Comparison of ENCODE assay signal across 18 mouse cellular contexts in the genomic region with DNA sequence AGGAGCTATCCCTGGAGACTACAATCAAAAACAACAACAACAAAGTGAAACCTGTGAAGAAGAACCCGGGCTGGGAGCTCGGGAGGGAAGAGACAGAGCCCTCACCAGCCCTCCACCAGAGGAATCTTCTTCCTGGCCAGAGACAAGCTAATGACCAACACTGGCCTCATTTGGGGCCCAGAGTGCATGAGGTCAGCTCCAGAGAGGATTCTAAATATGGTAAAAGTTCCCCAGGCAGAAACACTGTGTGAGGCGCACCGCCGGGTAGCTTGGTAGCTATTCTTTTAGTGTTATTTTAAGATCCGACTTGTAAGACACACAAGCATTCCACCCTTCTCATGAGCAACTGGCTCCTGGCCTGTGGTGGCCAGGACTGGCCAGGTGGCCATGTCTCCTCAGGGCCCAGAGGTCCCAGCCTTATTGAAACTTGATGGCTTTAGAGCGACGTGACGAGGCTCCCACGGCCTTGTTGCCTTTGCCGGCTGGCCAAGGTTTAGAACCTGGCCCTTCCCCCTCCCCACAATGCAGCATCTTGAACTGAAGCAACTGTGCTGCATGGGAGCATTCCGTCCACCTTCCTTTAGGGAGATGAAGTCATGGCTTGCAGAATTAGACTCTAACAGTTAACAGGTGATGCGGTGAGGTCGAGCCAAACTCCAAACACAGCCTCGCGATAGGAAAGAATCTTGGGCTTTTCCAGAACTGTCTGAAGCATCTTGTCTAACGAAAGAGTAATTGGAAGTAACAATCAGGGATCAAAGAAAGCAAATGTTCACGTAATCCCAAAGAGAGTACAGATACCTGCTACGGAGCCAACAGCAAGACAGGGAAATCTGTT. TPM values are rescaled to one million over a fixed set of nuclear protein-coding genes. Genes with fewer than 3 reads are reported as not detected.
A peak's percentile ranks its signal among the peaks of the same experiment; 100 is the strongest.
DNase-seq lines count a peak whose midpoint lies in the region; ATAC-seq and TF ChIP-seq lines count a peak whose summit lies in the region.
"Had no signal": no experiment of that assay in that cellular context is flagged by ENCODE, and none has a peak within 500 bp of the region (broad histone marks: within the 10 kb centered on the region; RNA-seq: fewer than 3 reads in every experiment).

No protein-coding gene starts in this region.

- peak overlapping the region; percentile 34 for H3K4me2 ChIP-seq in heart, embryonic 11.5 days
- no peak overlapping the region for H3K4me2 ChIP-seq in lung, postnatal 0 days (replicated peaks; ENCODE audit: low read depth, low read length)
- no peak overlapping the region for H3K4me2 ChIP-seq in intestine, embryonic 16.5 days (ENCODE audit: low read depth, low read length)
- H3K4me2 ChIP-seq in stomach, embryonic 16.5 days (ENCODE audit: low read depth, low read length), result no peak overlapping the region
- H3K4me2 ChIP-seq: hindbrain, embryonic 15.5 days; midbrain, embryonic 12.5 days had no signal

- no peak for TF ChIP-seq POLR2A in heart, adult 2 months (IDR thresholded peaks at IDR 0.05; ENCODE audit: insufficient read depth, low read depth, low read length)

- no peak for DNase-seq in heart, adult 2 months
- DNase-seq in lung, postnatal 0 days (ENCODE audit: low spot score), result no peak
- DNase-seq in lung, postnatal 25 days (ENCODE audit: low spot score), result no peak
- no peak for DNase-seq in retina, postnatal 1 day
- DNase-seq in spleen, postnatal 4 days (ENCODE audit: low spot score in 2 of 2), result no peak
- DNase-seq: adrenal gland, postnatal 36 days; gastrocnemius, postnatal 36 days; lung, postnatal 4 days; right cerebral cortex, postnatal 4 days; thymus, adult 18-20 months had no signal

- intact Hi-C loops in heart, adult 2 months (cut with DNase I), result no loop called here

- H3K4me1 ChIP-seq in heart, embryonic 11.5 days (ENCODE audit: control insufficient read depth, insufficient read depth, low read length), result peaks cover 79% of the 10 kb centered on the region
- H3K4me1 ChIP-seq in heart, adult 2 months (ENCODE audit: control insufficient read depth, insufficient read depth, low read length), result peaks cover 30% of the 10 kb centered on the region
- peaks cover 47% of the 10 kb centered on the region; the same call in 1 of the 2 replicates for H3K4me1 ChIP-seq in lung, postnatal 0 days (ENCODE audit: insufficient read depth, low read depth, low read length)
- H3K4me1 ChIP-seq in intestine, embryonic 16.5 days (ENCODE audit: control insufficient read depth, insufficient read depth, low read length), result peaks cover 76% of the 10 kb centered on the region
- H3K4me1 ChIP-seq in stomach, embryonic 16.5 days (ENCODE audit: control insufficient read depth, insufficient read depth, low read length), result peaks cover 85% of the 10 kb centered on the region

- no peak for TF ChIP-seq EP300 in heart, adult 2 months (IDR thresholded peaks at IDR 0.05; ENCODE audit: insufficient read depth, low read depth, low read length)
- no peak for TF ChIP-seq EP300 in lung, postnatal 0 days (IDR thresholded peaks at IDR 0.05)

- H3K9me3 ChIP-seq in heart, embryonic 11.5 days (replicated peaks; ENCODE audit: control insufficient read depth, low read length), result no peaks in the 10 kb centered on the region
- H3K9me3 ChIP-seq in lung, postnatal 0 days (ENCODE audit: low read length), result no peaks in the 10 kb centered on the region
- no peaks in the 10 kb centered on the region for H3K9me3 ChIP-seq in intestine, embryonic 16.5 days (ENCODE audit: control insufficient read depth, low read length)
- H3K9me3 ChIP-seq in stomach, embryonic 16.5 days (replicated peaks; ENCODE audit: control insufficient read depth, low read length), result no peaks in the 10 kb centered on the region
- H3K9me3 ChIP-seq: hindbrain, embryonic 15.5 days; midbrain, embryonic 12.5 days had no signal

- H3K36me3 ChIP-seq in heart, embryonic 11.5 days (ENCODE audit: control insufficient read depth, insufficient read depth, low read length), result no peaks in the 10 kb centered on the region
- peaks cover 9% of the 10 kb centered on the region; the same call in 1 of the 2 replicates for H3K36me3 ChIP-seq in heart, adult 2 months (ENCODE audit: control insufficient read depth, insufficient read depth, low read length)
- H3K36me3 ChIP-seq in lung, postnatal 0 days (ENCODE audit: insufficient read depth, low read length), result no peaks in the 10 kb centered on the region
- no peaks in the 10 kb centered on the region for H3K36me3 ChIP-seq in intestine, embryonic 16.5 days (ENCODE audit: control insufficient read depth, insufficient read depth, low read length)
- H3K36me3 ChIP-seq in stomach, embryonic 16.5 days (ENCODE audit: control insufficient read depth, insufficient read depth, low read length), result no peaks in the 10 kb centered on the region
- H3K36me3 ChIP-seq: hindbrain, embryonic 15.5 days had no signal

- H3K27ac ChIP-seq in heart, embryonic 11.5 days (ENCODE audit: low read depth, low read length), result peak overlapping the region; percentile 77
- H3K27ac ChIP-seq in heart, adult 2 months, result no peak overlapping the region
- H3K27ac ChIP-seq in lung, postnatal 0 days (ENCODE audit: low read length), result 0 out of 2 replicates have a peak overlapping the region, but pooled peaks have one; percentile 57
- H3K27ac ChIP-seq in intestine, embryonic 16.5 days (ENCODE audit: low read length), result peak overlapping the region; percentile 20
- H3K27ac ChIP-seq in stomach, embryonic 16.5 days (ENCODE audit: low read length), result peak overlapping the region; percentile 87
- H3K27ac ChIP-seq: hindbrain, embryonic 15.5 days; kidney, postnatal 0 days; midbrain, embryonic 12.5 days had no signal

- H3K9ac ChIP-seq in heart, embryonic 11.5 days (ENCODE audit: low read depth, low read length), result peak overlapping the region; percentile 52
- no peak overlapping the region for H3K9ac ChIP-seq in heart, adult 2 months (ENCODE audit: low read depth, low read length)
- no peak overlapping the region for H3K9ac ChIP-seq in lung, postnatal 0 days (replicated peaks; ENCODE audit: low read depth)
- H3K9ac ChIP-seq in intestine, embryonic 16.5 days (ENCODE audit: low read depth, low read length), result no peak overlapping the region
- H3K9ac ChIP-seq in stomach, embryonic 16.5 days (ENCODE audit: low read length), result no peak overlapping the region
- H3K9ac ChIP-seq: hindbrain, embryonic 15.5 days; midbrain, embryonic 12.5 days had no signal

- no peak for TF ChIP-seq CTCF in heart, adult 2 months (IDR thresholded peaks at IDR 0.05)
- no peak for TF ChIP-seq CTCF in lung, postnatal 0 days (IDR thresholded peaks at IDR 0.05)

- peaks cover 3% of the 10 kb centered on the region; the same call in 1 of the 2 replicates for H3K79me2 ChIP-seq in heart, adult 2 months (replicated peaks; ENCODE audit: control insufficient read depth, insufficient read depth, low read length)

- 64% methylated on average over 19 of the region's 19 CpGs for WGBS in heart, embryonic 11.5 days (ENCODE audit: insufficient replicate concordance)
- WGBS in heart, adult 2 months, result 63% methylated on average over 19 of the region's 19 CpGs
- 80% methylated on average over 19 of the region's 19 CpGs for WGBS in lung, postnatal 0 days
- WGBS in intestine, embryonic 16.5 days, result 69% methylated on average over 19 of the region's 19 CpGs
- 63% methylated on average over 19 of the region's 19 CpGs for WGBS in stomach, embryonic 16.5 days

- H3K4me3 ChIP-seq in heart, embryonic 11.5 days (ENCODE audit: low read depth, low read length), result no peak overlapping the region
- no peak overlapping the region for H3K4me3 ChIP-seq in heart, adult 2 months
- H3K4me3 ChIP-seq in lung, postnatal 0 days (ENCODE audit: low read depth, low read length), result no peak overlapping the region
- no peak overlapping the region for H3K4me3 ChIP-seq in intestine, embryonic 16.5 days (ENCODE audit: low read length)
- no peak overlapping the region for H3K4me3 ChIP-seq in stomach, embryonic 16.5 days (replicated peaks; ENCODE audit: low read length)
- H3K4me3 ChIP-seq: erythroblast, embryonic 14.5 days; hindbrain, embryonic 15.5 days; midbrain, embryonic 12.5 days had no signal

- no peak for ATAC-seq in heart, embryonic 11.5 days (replicated peaks; ENCODE audit: insufficient number of reproducible peaks, low FRiP score, low TSS enrichment)
- ATAC-seq in lung, postnatal 0 days, result no peak
- no peak for ATAC-seq in intestine, embryonic 16.5 days
- peak; percentile 6; the same call in 1 of the 2 replicates for ATAC-seq in stomach, embryonic 16.5 days (ENCODE audit: insufficient read depth, low FRiP score)
- ATAC-seq: forebrain, embryonic 16.5 days had no signal

- no peaks in the 10 kb centered on the region for H3K27me3 ChIP-seq in heart, embryonic 11.5 days (ENCODE audit: control insufficient read depth, insufficient read depth, low read length)
- H3K27me3 ChIP-seq in heart, adult 2 months (ENCODE audit: control insufficient read depth, insufficient read depth, low read length), result no peaks in the 10 kb centered on the region
- H3K27me3 ChIP-seq in lung, postnatal 0 days (replicated peaks; ENCODE audit: insufficient read depth, low read length), result no peaks in the 10 kb centered on the region
- no peaks in the 10 kb centered on the region for H3K27me3 ChIP-seq in intestine, embryonic 16.5 days (replicated peaks; ENCODE audit: control insufficient read depth, insufficient read depth, low read length)
- no peaks in the 10 kb centered on the region for H3K27me3 ChIP-seq in stomach, embryonic 16.5 days (ENCODE audit: control insufficient read depth, insufficient read depth, low read length)
- H3K27me3 ChIP-seq: hindbrain, embryonic 15.5 days; midbrain, embryonic 12.5 days had no signal

RNA-seq across cellular contexts. Expression of gene H2afy, which starts 25.2 kb away (rescaled TPM):
- polyA plus RNA-seq in heart, embryonic 11.5 days (2014; fragmentation: Nextera tagmentation; extraction: Ambion mirVana), result 154 and 162 TPM in 2 replicates
- 10 to 100 TPM; 43.3 to 49.6 TPM for total RNA-seq in heart, adult 2 months (2021)
- 34.9 and 39.4 TPM in 2 replicates for polyA plus RNA-seq in heart, adult 2 months (2012; rRNA removed)
- 126 and 138 TPM in 2 replicates for polyA plus RNA-seq in lung, postnatal 0 days (2015; fragmentation: Nextera tagmentation; extraction: Ambion mirVana)
- polyA plus RNA-seq in intestine, embryonic 16.5 days (2015; fragmentation: Nextera tagmentation; extraction: Ambion mirVana), result 235 and 246 TPM in 2 replicates
- polyA plus RNA-seq in stomach, embryonic 16.5 days (2015; fragmentation: Nextera tagmentation; extraction: Ambion mirVana), result 247 and 271 TPM in 2 replicates
